Mouse (Mus musculus) heart, embryonic 12.5 days (tissue): ENCODE results near the gene Ralgps2. TPM values are rescaled to one million over a fixed set of nuclear protein-coding genes. Genes with fewer than 3 reads are reported as not detected.

Experiments
- ATAC-seq: fragments of 200-750 bp; cut with Nextera tagmentation; 2 replicates; pipeline ENCODE4 v1.8.0; 2017; ENCODE audit warnings: moderate TSS enrichment, moderate library complexity; ENCODE audit not compliant: insufficient number of reproducible peaks, low FRiP score
- H3K27ac ChIP-seq: fragments of 300-500 bp; sonication (generic); 2 replicates; pipeline ENCODE4 v1.5.1; 2016; ENCODE audit warnings: mild to moderate bottlenecking, moderate library complexity; ENCODE audit not compliant: poor library complexity, severe bottlenecking
- H3K27me3 ChIP-seq: fragments of 300-500 bp; sonication (generic); replicated peaks from 2 replicates; pipeline ENCODE4 v1.6.1; 2016; ENCODE audit warnings: mild to moderate bottlenecking, moderate library complexity
- H3K36me3 ChIP-seq: fragments of 300-500 bp; sonication (generic); 2 replicates; pipeline ENCODE4 v1.6.1; 2016; ENCODE audit warnings: mild to moderate bottlenecking, moderate library complexity
- H3K4me1 ChIP-seq: fragments of 300-500 bp; sonication (generic); replicated peaks from 2 replicates; pipeline ENCODE4 v1.6.1; 2016; ENCODE audit warnings: mild to moderate bottlenecking
- H3K4me2 ChIP-seq: fragments of 300-500 bp; sonication (generic); 2 replicates; pipeline ENCODE4 v1.6.1; 2016; ENCODE audit warnings: mild to moderate bottlenecking, moderate library complexity
- H3K4me3 ChIP-seq: fragments of 300-500 bp; sonication (generic); 2 replicates; pipeline ENCODE4 v1.5.1; 2016; ENCODE audit warnings: mild to moderate bottlenecking
- H3K9ac ChIP-seq: fragments of 300-500 bp; sonication (generic); 2 replicates; pipeline ENCODE4 v1.6.1; 2016; ENCODE audit warnings: mild to moderate bottlenecking, moderate library complexity
- H3K9me3 ChIP-seq: fragments of 300-500 bp; sonication (generic); replicated peaks from 2 replicates; pipeline ENCODE4 v1.6.1; 2016; ENCODE audit warnings: mild to moderate bottlenecking, moderate library complexity
- WGBS: fragments of 180-500 bp; shearing (Covaris S2); methylation state at CpG from one replicate; pipeline ENCODE4 v1.1.7; 2016; 5-methylcytosine and 5-hydroxymethylcytosine counted together
- polyA plus RNA-seq: library from polyadenylated mRNA; unstranded; fragments of >200 nt; fragmentation: Nextera tagmentation; extraction: Ambion mirVana; gene quantifications from 2 replicates; pipeline ENCODE4 v1.2.1, GENCODE M21; 2016

The Ralgps2 gene
- polyA plus RNA-seq, 1 experiment from 2014 or later, result 59.2 TPM

DNA sequence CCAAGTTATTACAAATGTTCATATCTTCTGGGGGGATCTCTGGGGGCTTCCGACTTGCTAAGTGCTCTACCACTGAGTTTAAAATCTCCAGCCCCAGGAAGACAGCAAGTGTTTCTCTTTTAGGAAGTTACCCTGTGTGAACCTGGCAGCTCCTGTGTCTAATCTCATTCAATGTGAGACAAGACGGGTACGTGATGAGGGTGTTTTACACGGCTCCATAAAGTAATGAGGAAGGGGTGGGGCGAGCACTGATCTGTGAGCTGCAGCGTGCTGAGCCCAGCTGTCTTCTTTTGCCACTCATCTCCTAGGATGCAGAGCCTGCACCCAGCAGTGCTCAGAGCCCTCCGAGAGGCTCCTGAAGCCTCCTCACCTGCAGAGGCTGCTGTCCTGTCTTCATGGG is 127.5 kb downstream of the Ralgps2 start:
- H3K9ac ChIP-seq, result no peak overlapping the region
- peaks cover 26% of the 10 kb centered on the region for H3K36me3 ChIP-seq
- H3K27ac ChIP-seq, result no peak overlapping the region
- no peak for ATAC-seq
- peaks cover 9% of the 10 kb centered on the region for H3K4me1 ChIP-seq
- WGBS, result 66% methylated on average over 7 of the region's 7 CpGs
- no peaks in the 10 kb centered on the region for H3K27me3 ChIP-seq
- H3K9me3 ChIP-seq, result no peaks in the 10 kb centered on the region
- H3K4me2 ChIP-seq, result no peak overlapping the region
- no peak overlapping the region for H3K4me3 ChIP-seq

GRCm38 (mm10) chr1:156808332-156808731 is 131.1 kb downstream of the Ralgps2 start:
- Histone ChIP-seq H3K4me3 (no peak overlapping the region), H3K4me1 (peaks cover 3% of the 10 kb centered on the region), H3K27me3 (no peaks in the 10 kb centered on the region), H3K4me2 (no peak overlapping the region), H3K9me3 (no peaks in the 10 kb centered on the region), H3K27ac (no peak overlapping the region), H3K9ac (no peak overlapping the region), H3K36me3 (peaks cover 15% of the 10 kb centered on the region)
- WGBS, result 76% methylated on average over 10 of the region's 10 CpGs
- no peak for ATAC-seq

GRCm38 (mm10) chr1:156801276-156801675 is 138.2 kb downstream of the Ralgps2 start:
- no peaks in the 10 kb centered on the region for H3K9me3 ChIP-seq
- no peak overlapping the region for H3K9ac ChIP-seq
- H3K27ac ChIP-seq, result no peak overlapping the region
- no peak overlapping the region for H3K4me2 ChIP-seq
- H3K36me3 ChIP-seq, result no peaks in the 10 kb centered on the region
- no peaks in the 10 kb centered on the region for H3K27me3 ChIP-seq
- H3K4me3 ChIP-seq, result no peak overlapping the region
- H3K4me1 ChIP-seq, result no peaks in the 10 kb centered on the region
- 58% methylated on average over 6 of the region's 6 CpGs for WGBS
- ATAC-seq, result no peak

DNA sequence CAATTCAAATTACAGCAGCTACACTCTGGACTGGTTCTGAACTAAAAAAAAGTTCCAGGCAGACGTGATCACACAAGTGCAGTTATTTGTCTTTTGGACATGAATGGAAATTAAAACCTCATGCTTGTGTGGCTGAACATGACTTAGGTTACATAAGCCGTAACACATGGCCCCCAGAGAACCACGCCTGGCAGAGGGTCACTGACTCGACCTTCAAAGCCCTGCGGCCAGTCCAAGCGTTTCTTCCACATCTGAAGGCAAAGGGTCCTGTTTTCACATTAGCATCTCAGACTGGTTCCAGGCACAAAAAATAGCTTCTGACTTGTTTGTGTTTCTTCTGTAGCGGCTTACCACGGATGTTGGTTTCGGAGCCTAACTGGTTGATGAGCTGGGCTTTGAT is 143.2 kb downstream of the Ralgps2 start:
- no peaks in the 10 kb centered on the region for H3K36me3 ChIP-seq
- no peaks in the 10 kb centered on the region for H3K9me3 ChIP-seq
- ATAC-seq, result no peak
- no peaks in the 10 kb centered on the region for H3K4me1 ChIP-seq
- H3K9ac ChIP-seq, result no peak overlapping the region
- H3K4me3 ChIP-seq, result no peak overlapping the region
- H3K27me3 ChIP-seq, result no peaks in the 10 kb centered on the region
- WGBS, result 61% methylated on average over 9 of the region's 9 CpGs
- no peak overlapping the region for H3K27ac ChIP-seq
- no peak overlapping the region for H3K4me2 ChIP-seq

- Histone ChIP-seq H3K9me3 (no peaks in the 10 kb centered on the region), H3K4me1 (peaks cover 13% of the 10 kb centered on the region), H3K9ac (no peak overlapping the region), H3K27me3 (no peaks in the 10 kb centered on the region), H3K4me2 (no peak overlapping the region), H3K4me3 (no peak overlapping the region), H3K36me3 (no peaks in the 10 kb centered on the region), H3K27ac (no peak overlapping the region)
- 52% methylated on average over 5 of the region's 5 CpGs for WGBS
- no peak for ATAC-seq
Measured at GRCm38 (mm10) chr1:156789844-156790490, 149.5 kb downstream of the Ralgps2 start.

DNA sequence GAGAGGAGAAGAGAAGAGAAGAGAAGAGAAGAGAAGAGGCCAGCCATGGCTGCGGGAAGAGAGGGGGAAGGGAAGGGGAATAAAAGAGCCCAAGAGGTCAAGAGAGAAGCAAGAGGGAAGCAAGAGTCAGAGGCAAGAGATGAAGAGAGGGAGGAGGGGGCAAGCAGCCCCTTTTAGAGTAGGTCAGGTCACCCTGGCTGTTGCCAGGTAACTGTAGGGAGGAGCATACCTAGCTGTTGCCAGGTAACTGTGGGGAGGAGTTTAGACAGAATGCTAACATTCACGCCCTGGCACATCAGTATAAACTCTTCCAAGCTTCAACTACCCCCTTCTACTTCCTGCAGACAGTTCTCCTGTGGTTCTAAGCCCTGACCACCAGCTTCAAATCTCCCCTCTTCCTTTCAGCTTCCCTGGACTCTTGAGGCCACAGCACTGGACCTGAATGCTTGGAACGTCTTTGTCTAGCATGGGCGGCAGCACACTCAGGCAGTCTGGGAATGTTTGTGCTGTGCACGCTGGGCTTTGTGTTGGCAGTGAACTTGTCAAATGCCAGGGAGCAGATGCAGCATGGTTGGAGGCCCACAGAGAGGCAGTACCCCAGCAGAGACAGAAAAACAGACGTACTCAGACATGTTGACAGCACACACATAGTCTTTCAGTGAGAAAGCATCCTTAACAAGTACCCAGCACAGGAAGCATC is 152.1 kb downstream of the Ralgps2 start:
- H3K27ac ChIP-seq, result no peak overlapping the region

DNA sequence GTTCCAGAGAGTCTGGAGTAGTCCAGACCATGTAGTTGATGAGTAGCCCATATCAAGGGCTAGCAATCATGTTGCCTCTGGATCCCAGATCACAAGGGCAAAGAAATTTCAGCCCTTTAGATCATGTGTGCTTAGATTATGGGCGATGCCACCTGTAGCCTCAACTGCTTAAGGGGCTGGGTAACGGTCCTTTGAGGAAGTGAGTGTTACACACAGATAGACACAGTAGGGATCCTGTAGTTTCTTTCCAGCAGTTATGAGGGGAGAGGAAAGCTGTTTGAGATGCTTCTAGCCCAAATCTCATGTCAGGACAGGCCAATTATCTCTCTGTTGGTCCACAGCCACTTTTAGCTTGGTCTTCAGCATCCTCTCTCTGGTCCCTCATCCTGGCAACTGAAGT is 153.4 kb downstream of the Ralgps2 start:
- no peak for ATAC-seq
- H3K9ac ChIP-seq, result no peak overlapping the region
- 83% methylated on average over 2 of the region's 2 CpGs for WGBS
- no peaks in the 10 kb centered on the region for H3K36me3 ChIP-seq
- no peak overlapping the region for H3K27ac ChIP-seq
- H3K27me3 ChIP-seq, result no peaks in the 10 kb centered on the region
- H3K9me3 ChIP-seq, result no peaks in the 10 kb centered on the region
- H3K4me2 ChIP-seq, result no peak overlapping the region
- H3K4me1 ChIP-seq, result peaks cover 22% of the 10 kb centered on the region
- H3K4me3 ChIP-seq, result no peak overlapping the region

More for the DNA sequence above, 152.1 kb downstream of the Ralgps2 start:
- H3K36me3 ChIP-seq, result no peaks in the 10 kb centered on the region
- no peak overlapping the region for H3K4me3 ChIP-seq
- no peaks in the 10 kb centered on the region for H3K27me3 ChIP-seq
- no peak for ATAC-seq
- H3K4me2 ChIP-seq, result no peak overlapping the region
- H3K9ac ChIP-seq, result no peak overlapping the region
- no peaks in the 10 kb centered on the region for H3K9me3 ChIP-seq
- 40% methylated on average over 6 of the region's 6 CpGs for WGBS
- H3K4me1 ChIP-seq, result peaks cover 13% of the 10 kb centered on the region

DNA sequence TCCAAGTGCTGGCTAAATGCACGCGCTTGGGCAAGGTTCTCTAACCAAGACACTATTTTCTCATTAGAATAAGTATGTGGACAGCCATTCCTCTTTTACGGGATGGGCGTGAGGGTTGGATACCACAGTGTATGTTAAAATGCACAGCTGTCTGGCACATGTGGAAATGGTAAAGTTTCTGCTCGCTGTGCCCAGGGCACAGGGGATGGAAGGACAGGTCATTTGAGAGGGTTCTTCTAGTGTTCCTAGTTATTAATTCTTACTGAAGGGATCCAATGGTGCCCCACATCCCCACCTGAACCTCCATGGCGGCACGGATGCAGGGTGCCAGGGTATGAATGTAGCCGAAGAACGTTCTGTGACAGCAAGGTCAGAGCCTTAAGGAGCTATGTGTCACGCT is 154.5 kb downstream of the Ralgps2 start:
- 90% methylated on average over 10 of the region's 10 CpGs for WGBS
- Histone ChIP-seq H3K27me3 (no peaks in the 10 kb centered on the region), H3K4me2 (no peak overlapping the region), H3K4me3 (no peak overlapping the region), H3K4me1 (peaks cover 30% of the 10 kb centered on the region), H3K27ac (no peak overlapping the region), H3K36me3 (no peaks in the 10 kb centered on the region), H3K9me3 (no peaks in the 10 kb centered on the region), H3K9ac (no peak overlapping the region)
- no peak for ATAC-seq

GRCm38 (mm10) chr1:156784116-156784515 is 155.3 kb downstream of the Ralgps2 start:
- ATAC-seq, result no peak
- Histone ChIP-seq H3K27ac (no peak overlapping the region), H3K4me2 (no peak overlapping the region), H3K9me3 (no peaks in the 10 kb centered on the region), H3K4me3 (no peak overlapping the region), H3K36me3 (no peaks in the 10 kb centered on the region), H3K4me1 (peaks cover 33% of the 10 kb centered on the region), H3K27me3 (no peaks in the 10 kb centered on the region), H3K9ac (no peak overlapping the region)
- WGBS, result 67% methylated on average over 5 of the region's 5 CpGs

GRCm38 (mm10) chr1:156781971-156782850 is 157.2 kb downstream of the Ralgps2 start:
- no peaks in the 10 kb centered on the region for H3K9me3 ChIP-seq
- no peak overlapping the region for H3K4me3 ChIP-seq
- H3K4me1 ChIP-seq, result peaks cover 32% of the 10 kb centered on the region
- H3K4me2 ChIP-seq, result no peak overlapping the region
- no peaks in the 10 kb centered on the region for H3K36me3 ChIP-seq
- no peak for ATAC-seq
- H3K27ac ChIP-seq, result no peak overlapping the region
- 42% methylated on average over 14 of the region's 14 CpGs for WGBS
- no peak overlapping the region for H3K9ac ChIP-seq
- no peaks in the 10 kb centered on the region for H3K27me3 ChIP-seq

DNA sequence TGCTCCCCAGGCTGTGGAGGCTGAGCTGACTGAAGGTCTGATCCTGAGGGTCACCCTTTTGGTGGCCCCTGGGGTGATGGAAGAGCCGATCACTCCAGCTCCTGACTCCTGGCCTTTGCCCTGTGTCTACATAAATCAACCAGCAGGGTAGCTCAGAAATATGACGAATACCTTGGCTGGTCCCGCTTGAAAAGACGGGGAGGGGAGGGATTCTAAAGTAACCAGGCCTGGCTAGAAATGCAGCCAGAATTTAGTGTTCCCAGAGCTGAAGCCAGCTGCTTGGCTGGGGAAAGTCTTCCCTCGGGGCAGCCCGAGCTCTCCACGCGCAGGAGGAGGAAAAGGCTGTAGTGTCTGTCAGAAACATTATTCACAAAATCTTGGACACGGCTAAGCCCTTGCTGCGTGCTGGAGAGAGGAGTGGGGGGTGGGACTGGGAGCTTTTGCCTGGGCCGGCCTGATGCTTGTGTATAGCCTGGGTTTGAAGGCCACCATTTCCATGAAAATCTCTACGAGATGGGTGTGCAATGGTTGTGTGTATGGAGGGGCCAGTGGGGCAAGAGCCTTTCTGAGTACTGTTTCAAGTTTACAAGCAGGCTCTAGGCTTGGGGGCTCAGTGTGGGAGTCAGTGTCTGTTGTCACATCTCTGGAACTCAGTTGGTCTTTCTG is 158.2 kb downstream of the Ralgps2 start:
- 57% methylated on average over 12 of the region's 12 CpGs for WGBS
- H3K27ac ChIP-seq, result peak overlapping the region; percentile 10; the same call in 1 of the 2 replicates
- H3K4me3 ChIP-seq, result no peak overlapping the region
- no peak overlapping the region for H3K9ac ChIP-seq
- no peaks in the 10 kb centered on the region for H3K27me3 ChIP-seq
- no peak for ATAC-seq
- no peak overlapping the region for H3K4me2 ChIP-seq
- peaks cover 30% of the 10 kb centered on the region for H3K4me1 ChIP-seq
- H3K9me3 ChIP-seq, result no peaks in the 10 kb centered on the region
- H3K36me3 ChIP-seq, result no peaks in the 10 kb centered on the region
